Mouse (Mus musculus) kidney, postnatal 0 days (tissue): ENCODE measurements at regions not wholly inside any gene's neighbourhood (a gene's known extent, or its start where the extent isn't known, plus 50 kb on each side); places are given as distances from the start of the nearest gene placed in this dataset.
A peak's percentile ranks its signal among the peaks of the same experiment; 100 is the strongest.

Experiments used
- ATAC-seq: fragments of 200-750 bp; cut with Nextera tagmentation; replicated peaks from 2 replicates; pipeline ENCODE4 v1.8.0; 2017; ENCODE audit warnings: low read depth, moderate number of reproducible peaks, moderate TSS enrichment, moderate library complexity; ENCODE audit not compliant: low FRiP score
- DNase-seq: peaks from one replicate; pipeline ENCODE4 v3.0.0-alpha.2; 2016; ENCODE audit warnings: low spot score
- H3K27ac ChIP-seq: fragments of 300-500 bp; sonication (generic); 2 replicates; pipeline ENCODE4 v1.5.1; 2014; ENCODE audit warnings: mild to moderate bottlenecking
- H3K27me3 ChIP-seq: fragments of 300-500 bp; sonication (generic); 2 replicates; pipeline ENCODE4 v1.6.1; 2014; ENCODE audit warnings: low read length, mixed read lengths; ENCODE audit not compliant: insufficient read depth
- H3K36me3 ChIP-seq: fragments of 300-500 bp; sonication (generic); 2 replicates; pipeline ENCODE4 v1.6.1; 2014; ENCODE audit warnings: low read length, mixed read lengths; ENCODE audit not compliant: insufficient read depth
- H3K4me1 ChIP-seq: fragments of 300-500 bp; sonication (generic); replicated peaks from 2 replicates; pipeline ENCODE4 v1.6.1; 2014; ENCODE audit warnings: antibody characterized with exemption, low read length, mixed read lengths; ENCODE audit not compliant: insufficient read depth
- H3K4me2 ChIP-seq: fragments of 300-500 bp; sonication (generic); 2 replicates; pipeline ENCODE4 v1.6.1; 2014; ENCODE audit warnings: mild to moderate bottlenecking, low read length, moderate library complexity, mixed read lengths
- H3K4me3 ChIP-seq: fragments of 300-500 bp; sonication (generic); replicated peaks from 2 replicates; pipeline ENCODE4 v1.5.1; 2014; ENCODE audit warnings: low read depth, low read length
- H3K9ac ChIP-seq: fragments of 300-500 bp; sonication (generic); 2 replicates; pipeline ENCODE4 v1.6.1; 2014; ENCODE audit warnings: low read depth, low read length
- H3K9me3 ChIP-seq: fragments of 300-500 bp; sonication (generic); replicated peaks from 2 replicates; pipeline ENCODE4 v1.6.1; 2016; ENCODE audit warnings: low read length, inconsistent platforms, mixed read lengths
- CTCF ChIP-seq: IDR thresholded peaks from 2 replicates; pipeline ENCODE4 v1.5.1; 2016; ENCODE audit warnings: antibody characterized with exemption, low read depth, mild to moderate bottlenecking, moderate library complexity
- WGBS: fragments of 180-500 bp; shearing (Covaris S2); extraction: QIAGEN DNeasy Blood & Tissue Kit; methylation state at CpG from one replicate; pipeline ENCODE4 v1.1.7; 2014; 5-methylcytosine and 5-hydroxymethylcytosine counted together

DNA sequence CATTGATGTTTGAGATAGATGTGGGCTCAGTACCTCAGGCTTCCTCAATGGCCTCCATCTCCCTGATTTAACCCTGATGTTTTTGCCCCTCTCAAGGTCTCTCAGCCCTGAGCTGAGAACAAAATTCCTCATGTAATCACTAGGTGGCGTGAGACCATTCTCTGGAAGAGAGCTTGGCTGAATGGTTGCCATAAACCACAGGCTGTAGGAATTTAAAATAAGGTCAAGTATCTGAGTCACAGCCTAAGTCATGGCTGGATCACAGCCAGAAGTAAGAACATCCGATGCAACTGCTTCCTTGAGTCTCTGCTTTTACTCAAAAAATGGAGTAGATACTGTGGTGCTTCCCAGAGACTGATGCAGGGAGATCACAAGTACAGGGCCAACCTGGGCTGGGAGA lies 77.1 kb upstream of the Xylt1 start:
- TF ChIP-seq CTCF, result peak; percentile 68
- Histone ChIP-seq H3K9me3 (no peaks in the 10 kb centered on the region), H3K4me1 (no peaks in the 10 kb centered on the region), H3K4me2 (no peak overlapping the region), H3K27me3 (no peaks in the 10 kb centered on the region), H3K27ac (no peak overlapping the region), H3K4me3 (no peak overlapping the region), H3K36me3 (no peaks in the 10 kb centered on the region), H3K9ac (no peak overlapping the region)
- 28% methylated on average over 2 of the region's 2 CpGs for WGBS
- ATAC-seq (no peak), DNase-seq (peak; percentile 77)

DNA sequence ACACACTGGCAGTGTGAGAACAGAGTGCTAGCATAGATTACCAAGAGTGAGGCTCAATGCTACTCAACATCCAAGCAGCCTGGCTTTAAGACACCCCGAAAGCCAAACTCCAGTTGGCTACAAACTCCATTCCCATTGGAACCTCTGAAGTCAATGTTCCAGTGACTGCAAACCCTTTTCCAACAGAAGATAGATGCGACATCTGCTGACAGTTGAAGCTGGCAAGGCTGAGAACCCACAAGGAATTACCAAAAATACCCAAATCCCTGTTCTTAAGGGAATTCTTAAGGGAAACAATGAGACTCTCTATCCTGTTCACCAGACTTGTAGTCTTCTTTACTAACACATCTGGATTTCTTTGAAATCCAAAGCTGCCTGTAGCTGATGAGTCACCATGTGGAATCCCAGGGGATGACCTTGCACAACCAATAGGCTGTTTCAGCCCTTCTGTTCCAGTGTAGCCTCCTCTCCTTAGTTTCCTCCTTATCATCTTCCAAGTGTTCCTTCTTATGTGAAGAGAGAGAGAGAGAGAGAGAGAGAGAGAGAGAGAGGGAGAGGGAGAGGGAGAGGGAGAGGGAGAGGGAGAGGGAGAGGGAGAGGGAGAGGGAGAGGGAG lies 70.1 kb upstream of the Xylt1 start:
- no peaks in the 10 kb centered on the region for H3K27me3 ChIP-seq
- H3K36me3 ChIP-seq, result no peaks in the 10 kb centered on the region
- no peak overlapping the region for H3K4me2 ChIP-seq
- DNase-seq (no peak), ATAC-seq (no peak)
- H3K9ac ChIP-seq, result no peak overlapping the region
- H3K4me3 ChIP-seq, result no peak overlapping the region
- H3K9me3 ChIP-seq, result no peaks in the 10 kb centered on the region
- WGBS, result 86% methylated on average over 2 of the region's 2 CpGs
- H3K27ac ChIP-seq, result no peak overlapping the region
- H3K4me1 ChIP-seq, result no peaks in the 10 kb centered on the region
- TF ChIP-seq CTCF, result no peak

DNA sequence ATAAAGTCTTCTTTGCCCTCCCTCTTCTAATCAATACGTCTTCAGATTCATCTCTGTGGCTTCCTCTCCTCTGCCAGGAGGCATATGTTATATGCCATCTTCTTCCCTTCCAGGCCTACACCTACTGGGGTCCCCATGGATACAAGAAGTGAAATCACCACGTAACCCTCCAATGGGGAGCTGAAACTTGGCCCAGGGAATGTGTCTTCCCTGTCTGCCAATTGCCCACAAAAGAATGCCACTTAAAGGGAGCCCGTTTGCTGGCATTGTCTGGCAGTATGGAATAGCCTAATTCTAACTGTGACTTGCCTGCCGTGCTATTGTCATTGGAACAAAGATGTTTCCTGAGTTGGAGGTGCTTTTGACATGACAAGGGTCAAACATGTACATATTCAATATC lies 69.5 kb upstream of the Xylt1 start:
- ATAC-seq (no peak), DNase-seq (no peak)
- no peak for TF ChIP-seq CTCF
- no peaks in the 10 kb centered on the region for H3K27me3 ChIP-seq
- no peak overlapping the region for H3K4me2 ChIP-seq
- WGBS, result 70% methylated on average over 4 of the region's 4 CpGs
- H3K27ac ChIP-seq, result no peak overlapping the region
- H3K36me3 ChIP-seq, result no peaks in the 10 kb centered on the region
- H3K4me1 ChIP-seq, result no peaks in the 10 kb centered on the region
- no peak overlapping the region for H3K4me3 ChIP-seq
- no peaks in the 10 kb centered on the region for H3K9me3 ChIP-seq
- no peak overlapping the region for H3K9ac ChIP-seq

DNA sequence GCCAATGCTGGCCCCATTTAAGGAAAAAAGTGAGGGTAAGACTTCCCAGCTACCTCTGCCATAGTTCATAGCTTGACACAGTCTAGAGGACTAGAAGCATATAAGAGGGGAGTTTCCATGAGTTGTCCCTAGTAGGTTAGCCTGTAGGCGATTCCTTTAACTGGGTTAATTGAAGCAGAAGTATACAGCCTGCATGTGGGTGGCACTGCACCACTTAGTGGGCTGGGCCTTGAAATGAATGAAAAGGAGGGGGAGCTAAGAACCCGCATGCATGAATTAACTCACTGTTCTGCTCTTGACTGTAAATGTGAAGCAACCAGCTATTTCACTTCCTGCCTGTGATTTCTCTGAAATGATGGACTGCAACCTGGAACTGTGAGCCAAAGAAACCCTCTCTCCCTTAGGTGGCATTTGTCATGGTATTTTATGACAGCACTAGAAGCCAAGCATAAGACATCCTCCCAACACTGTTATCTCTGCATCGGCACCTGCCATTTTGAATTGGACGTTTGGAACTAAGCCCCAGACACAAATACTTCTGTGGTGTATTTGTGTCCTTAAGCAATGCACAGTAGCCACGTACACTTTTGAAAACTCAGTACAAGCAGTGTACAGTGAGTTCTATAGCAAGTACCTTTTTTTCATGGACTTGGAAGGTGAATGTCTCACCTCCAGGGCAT lies 64.5 kb upstream of the Xylt1 start:
- WGBS, result 80% methylated on average over 5 of the region's 5 CpGs
- no peaks in the 10 kb centered on the region for H3K4me1 ChIP-seq
- H3K4me2 ChIP-seq, result no peak overlapping the region
- ATAC-seq, result no peak
- H3K4me3 ChIP-seq, result no peak overlapping the region
- no peak overlapping the region for H3K9ac ChIP-seq
- TF ChIP-seq CTCF, result no peak
- H3K27ac ChIP-seq, result no peak overlapping the region
- H3K27me3 ChIP-seq, result no peaks in the 10 kb centered on the region
- DNase-seq, result no peak
- no peaks in the 10 kb centered on the region for H3K36me3 ChIP-seq
- no peaks in the 10 kb centered on the region for H3K9me3 ChIP-seq

DNA sequence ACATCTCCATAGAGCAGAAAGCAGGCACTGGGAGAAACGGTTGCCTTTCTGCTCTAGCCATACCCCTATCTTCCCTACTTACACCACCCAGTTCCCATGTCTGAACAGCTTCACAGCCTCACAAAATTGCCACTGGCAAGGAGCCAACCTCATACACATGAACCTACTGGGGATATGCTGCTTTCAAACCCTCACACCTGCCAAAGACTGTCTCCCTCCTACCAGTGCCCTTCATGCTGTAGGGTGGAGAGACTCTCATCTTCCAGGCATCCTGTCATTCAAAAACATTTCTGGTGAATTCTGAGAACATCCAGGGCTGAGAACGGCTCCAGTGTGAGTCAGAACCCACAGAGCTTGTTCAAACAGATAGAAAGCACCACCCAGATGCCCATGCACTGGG lies 63.4 kb upstream of the Xylt1 start:
- H3K36me3 ChIP-seq, result no peaks in the 10 kb centered on the region
- ATAC-seq (no peak), DNase-seq (no peak)
- no peaks in the 10 kb centered on the region for H3K9me3 ChIP-seq
- no peak overlapping the region for H3K9ac ChIP-seq
- H3K4me1 ChIP-seq, result no peaks in the 10 kb centered on the region
- TF ChIP-seq CTCF, result no peak
- H3K27me3 ChIP-seq, result no peaks in the 10 kb centered on the region
- no peak overlapping the region for H3K27ac ChIP-seq
- H3K4me2 ChIP-seq, result no peak overlapping the region
- H3K4me3 ChIP-seq, result no peak overlapping the region
- WGBS, result 76% methylated on average over 2 of the region's 2 CpGs

DNA sequence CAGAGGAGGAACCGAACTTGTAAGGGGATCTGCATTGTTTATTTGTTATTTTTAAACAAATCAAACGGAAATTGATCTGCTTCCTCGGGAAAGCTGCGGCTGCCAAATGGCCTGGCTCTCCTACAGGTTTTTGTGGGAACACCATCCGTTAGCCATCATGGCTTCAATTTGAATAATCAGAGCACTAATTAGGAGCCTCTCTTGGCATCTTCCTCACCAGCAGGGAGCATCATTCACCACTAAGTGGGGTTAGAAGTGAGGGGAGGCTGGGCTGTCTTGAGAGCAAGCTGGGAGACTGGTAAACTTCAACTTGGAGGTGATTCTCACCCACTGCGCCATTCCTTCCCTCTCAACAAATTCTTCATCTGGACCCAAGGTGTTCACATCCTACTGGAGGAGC lies 60.2 kb upstream of the Xylt1 start:
- Histone ChIP-seq H3K9ac (no peak overlapping the region), H3K27ac (no peak overlapping the region), H3K4me3 (no peak overlapping the region), H3K36me3 (no peaks in the 10 kb centered on the region), H3K4me2 (no peak overlapping the region), H3K27me3 (no peaks in the 10 kb centered on the region), H3K9me3 (no peaks in the 10 kb centered on the region), H3K4me1 (no peaks in the 10 kb centered on the region)
- 37% methylated on average over 6 of the region's 6 CpGs for WGBS
- ATAC-seq, result no peak
- no peak for DNase-seq
- peak; percentile 21; the same call in 1 of the 2 replicates for TF ChIP-seq CTCF
